Mouse (Mus musculus): Measurements from ENCODE around the gene Olfr382. TPM values are rescaled to one million over a fixed set of nuclear protein-coding genes. Genes with fewer than 3 reads are reported as not detected.

Gene Olfr382
- total RNA-seq (2023), result not detected

DNA sequence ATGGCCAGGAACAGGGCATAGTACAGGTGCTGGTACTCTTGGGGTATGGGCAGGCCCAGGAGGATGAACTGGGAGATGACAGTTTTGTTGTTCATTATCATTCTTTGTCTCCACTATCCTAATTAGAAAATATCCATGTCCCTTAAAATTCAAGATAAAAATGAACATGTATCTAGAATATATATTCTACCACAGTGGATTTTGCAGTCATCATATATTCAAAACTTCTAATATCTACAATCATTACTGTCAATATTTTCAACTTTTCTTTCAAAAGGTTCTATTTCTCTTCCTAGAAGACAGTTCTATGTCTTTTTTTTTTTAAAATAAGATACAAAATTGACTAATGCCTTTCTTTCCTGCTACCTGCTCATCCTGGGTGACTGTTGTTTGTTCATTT, at the start of gene Olfr382:
Gene Olfr382 (minus strand): TSS at position 101 of the 400 bp plus-strand sequence.

DNA sequence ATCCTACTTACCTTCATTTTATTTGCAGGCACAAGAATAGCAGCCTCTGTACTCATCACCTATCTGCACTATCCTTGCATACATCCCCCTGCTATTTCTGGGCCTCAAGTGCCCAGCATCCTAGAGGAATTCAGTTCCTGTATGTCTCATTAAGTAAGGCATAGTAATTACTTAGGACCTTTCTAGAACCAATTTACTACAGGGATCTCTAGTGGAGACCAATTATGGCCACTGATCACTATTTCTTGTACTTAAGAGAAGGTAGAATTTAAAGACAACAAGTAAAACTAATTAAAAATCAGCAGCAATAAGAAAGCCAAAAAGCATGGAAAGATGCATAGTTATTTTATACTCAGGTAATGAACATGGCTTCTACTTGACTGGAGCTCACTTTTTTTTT, 25.5 kb downstream of the Olfr382 start, which contains the start of gene Olfr381:
Gene Olfr381 (minus strand): TSS at position 101 of the 400 bp plus-strand sequence.

Other genes starting within 250 kb of the Olfr382 start
- gene Trpv3, start 249.8 kb downstream of the Olfr382 start, total RNA-seq (2023), result not detected
- gene Aspa, start 187.6 kb downstream of the Olfr382 start, total RNA-seq (2023), result 0.18 TPM
- gene Gm49340, start 187.5 kb downstream of the Olfr382 start, total RNA-seq (2023), result not detected
- gene Spata22, start 187.5 kb downstream of the Olfr382 start, total RNA-seq (2023), result not detected
- not detected for gene Olfr20, start 166.4 kb downstream of the Olfr382 start, total RNA-seq (2023)
- gene Olfr376, start 146.0 kb downstream of the Olfr382 start, total RNA-seq (2023), result not detected
- gene Olfr1, start 117.6 kb downstream of the Olfr382 start, total RNA-seq (2023), result not detected
- not detected for gene Olfr378, start 88.7 kb downstream of the Olfr382 start, total RNA-seq (2023)
- gene Olfr380, start 59.7 kb downstream of the Olfr382 start, total RNA-seq (2023), result not detected
- gene Olfr381, start 25.6 kb downstream of the Olfr382 start, total RNA-seq (2023), result not detected
- gene Olfr385, start 75.8 kb upstream of the Olfr382 start, total RNA-seq (2023), result not detected
- not detected for gene Olfr384, start 81.4 kb upstream of the Olfr382 start, total RNA-seq (2023)
- not detected for gene Zfp735, start 171.6 kb upstream of the Olfr382 start, total RNA-seq (2023)

Measured in CD4-positive naive resting alpha-beta T cell, adult 57 days (primary cell).